Mouse (Mus musculus) midbrain, embryonic 13.5 days (tissue): ENCODE data around the gene Soat1. TPM values are rescaled to one million over a fixed set of nuclear protein-coding genes. Genes with fewer than 3 reads are reported as not detected.
"Not testable (repeated sequence)": the region's sequence is repeated elsewhere in the genome, so short reads cannot be mapped to it uniquely, and the experiment has no call there.

Source experiments
- ATAC-seq: fragments of 200-750 bp; cut with Nextera tagmentation; 2 replicates; pipeline ENCODE4 v1.8.0; 2017; ENCODE audit warnings: mild to moderate bottlenecking, moderate TSS enrichment, moderate library complexity
- H3K27ac ChIP-seq: fragments of 300-500 bp; sonication (generic); 2 replicates; pipeline ENCODE4 v1.5.1; 2015; ENCODE audit warnings: inconsistent platforms, mild to moderate bottlenecking, moderate library complexity
- H3K27me3 ChIP-seq: fragments of 300-500 bp; sonication (generic); 2 replicates; pipeline ENCODE4 v1.6.1; 2015; ENCODE audit warnings: mild to moderate bottlenecking, inconsistent platforms
- H3K36me3 ChIP-seq: fragments of 300-500 bp; sonication (generic); 2 replicates; pipeline ENCODE4 v1.6.1; 2015; ENCODE audit warnings: mild to moderate bottlenecking, inconsistent platforms
- H3K4me1 ChIP-seq: fragments of 300-500 bp; sonication (generic); replicated peaks from 2 replicates; pipeline ENCODE4 v1.6.1; 2015; ENCODE audit warnings: inconsistent platforms
- H3K4me2 ChIP-seq: fragments of 300-500 bp; sonication (generic); replicated peaks from 2 replicates; pipeline ENCODE4 v1.6.1; 2015; ENCODE audit warnings: moderate library complexity, mild to moderate bottlenecking, inconsistent platforms
- H3K4me3 ChIP-seq: fragments of 300-500 bp; sonication (generic); replicated peaks from 2 replicates; pipeline ENCODE4 v1.5.1; 2015; ENCODE audit warnings: mild to moderate bottlenecking, inconsistent platforms
- H3K9ac ChIP-seq: fragments of 300-500 bp; sonication (generic); replicated peaks from 2 replicates; pipeline ENCODE4 v1.6.1; 2015; ENCODE audit warnings: mild to moderate bottlenecking, inconsistent platforms
- H3K9me3 ChIP-seq: fragments of 300-500 bp; sonication (generic); 2 replicates; pipeline ENCODE4 v1.6.1; 2016; ENCODE audit warnings: mild to moderate bottlenecking, inconsistent platforms
- WGBS: fragments of 180-500 bp; shearing (Covaris S2); methylation state at CpG from one replicate; pipeline ENCODE4 v1.1.7; 2015; 5-methylcytosine and 5-hydroxymethylcytosine counted together
- polyA plus RNA-seq: library from polyadenylated mRNA; unstranded; fragments of >200 nt; fragmentation: Nextera tagmentation; extraction: Ambion mirVana; gene quantifications from 2 replicates; pipeline ENCODE4 v1.2.1, GENCODE M21; 2015

Gene Soat1
- 10.9 and 11.1 TPM in 2 replicates for polyA plus RNA-seq

DNA sequence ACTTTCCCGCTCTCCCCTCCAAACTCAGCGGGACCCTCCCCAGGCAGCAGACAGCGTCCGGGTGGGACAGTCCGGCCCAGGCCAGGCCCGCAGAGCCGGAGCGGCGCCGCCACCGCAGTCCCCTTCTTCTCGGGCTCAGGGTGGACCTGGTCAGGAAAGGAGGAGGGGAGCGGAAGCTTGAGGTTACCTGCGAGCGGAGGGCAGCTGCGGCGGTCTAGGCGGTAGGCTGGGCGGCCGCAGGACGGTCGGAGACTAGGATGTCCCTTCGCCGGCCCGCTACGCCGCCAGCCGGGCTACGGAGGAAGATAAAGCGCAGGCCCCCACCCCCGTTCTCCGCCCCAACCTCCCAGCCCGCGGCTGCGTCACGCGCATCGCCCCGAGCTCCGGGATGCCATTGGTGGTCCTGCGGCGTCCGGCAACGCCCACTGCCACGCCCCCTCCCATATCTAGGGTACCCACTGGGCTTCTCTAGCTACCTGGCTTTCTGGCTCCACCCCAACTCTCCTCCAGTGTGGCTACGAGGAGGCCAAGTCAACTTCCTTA is at the start of gene Soat1:
Gene Soat1 (minus strand): TSS at position 371 of the 543 bp plus-strand sequence.
- peak within 1 kb of the TSS; percentile 74 for H3K4me2 ChIP-seq
- peak within 1 kb of the TSS; percentile 82 for H3K9ac ChIP-seq
- H3K27me3 ChIP-seq: no peaks in the 10 kb centered on the region
- H3K9me3 ChIP-seq: 0 out of 2 replicates have a peak, but pooled peaks cover 4% of the 10 kb centered on the region
- under 1% methylated on average over 43 of the region's 46 CpGs for WGBS
- H3K4me3 ChIP-seq: peak within 1 kb of the TSS; percentile 86
- 0 out of 2 replicates have a peak, but pooled peaks cover 4% of the 10 kb centered on the region for H3K36me3 ChIP-seq
- H3K4me1 ChIP-seq: peaks cover 12% of the 10 kb centered on the region
- peak; percentile 98 for ATAC-seq
- H3K27ac ChIP-seq: peak within 1 kb of the TSS; percentile 51; the same call in 1 of the 2 replicates

GRCm38 (mm10) chr1:156523842-156524241 is 49.7 kb upstream of the Soat1 start, which contains the start of gene Gm10031:
TSS of gene Gm10031 (plus strand) at chr1:156524012.
- H3K4me3 ChIP-seq, H3K9me3 ChIP-seq, H3K27ac ChIP-seq, H3K36me3 ChIP-seq, H3K27me3 ChIP-seq, H3K4me1 ChIP-seq, H3K9ac ChIP-seq, H3K4me2 ChIP-seq: not testable (repeated sequence)
- ATAC-seq: 0 out of 2 replicates have a peak, but pooled peaks have one; percentile 72
- WGBS: 95% methylated on average over 22 of the region's 22 CpGs

DNA sequence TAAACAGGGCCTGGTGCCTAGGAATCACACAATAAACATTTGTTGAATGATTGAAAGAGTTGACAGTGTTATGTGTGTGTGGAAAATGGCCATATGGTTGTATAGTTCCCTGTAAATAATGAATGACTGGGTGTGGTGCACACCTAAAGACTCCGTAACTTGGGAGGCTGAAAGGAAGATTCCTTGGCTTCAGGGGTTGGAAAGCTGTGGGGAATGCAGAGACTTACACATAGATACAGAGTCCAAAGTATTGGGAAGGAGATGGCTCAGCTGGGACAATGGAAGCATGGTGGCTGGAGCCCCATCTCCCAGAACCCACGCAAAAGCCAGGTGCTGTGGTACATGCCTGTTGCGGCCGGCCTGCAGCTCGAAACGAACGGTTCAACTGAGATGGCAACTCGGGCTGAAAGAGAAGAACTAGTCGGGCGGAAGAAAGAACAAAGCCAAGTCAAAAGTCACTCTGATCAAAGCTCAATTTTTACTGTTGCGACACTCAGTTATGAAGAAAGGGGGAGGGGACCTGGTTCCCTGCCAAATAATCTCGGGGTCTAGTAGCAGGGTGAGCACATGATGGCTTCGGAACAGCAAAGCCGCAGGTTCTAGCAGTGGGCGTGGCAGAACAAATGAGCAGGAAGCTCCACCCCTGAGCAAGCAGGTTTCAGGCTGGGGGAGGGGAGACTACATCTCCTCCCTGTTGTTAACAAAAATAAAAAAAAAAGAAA is 47.8 kb upstream of the Soat1 start:
- H3K4me2 ChIP-seq: 0 out of 2 replicates have a peak overlapping the region, but pooled peaks have one; percentile 15
- H3K36me3 ChIP-seq: no peaks in the 10 kb centered on the region
- ATAC-seq: no peak
- H3K27me3 ChIP-seq: no peaks in the 10 kb centered on the region
- WGBS: 57% methylated on average over 15 of the region's 15 CpGs
- H3K4me3 ChIP-seq: no peak overlapping the region
- H3K9ac ChIP-seq: no peak overlapping the region
- H3K9me3 ChIP-seq: no peaks in the 10 kb centered on the region
- no peaks in the 10 kb centered on the region for H3K4me1 ChIP-seq
- H3K27ac ChIP-seq: no peak overlapping the region

DNA sequence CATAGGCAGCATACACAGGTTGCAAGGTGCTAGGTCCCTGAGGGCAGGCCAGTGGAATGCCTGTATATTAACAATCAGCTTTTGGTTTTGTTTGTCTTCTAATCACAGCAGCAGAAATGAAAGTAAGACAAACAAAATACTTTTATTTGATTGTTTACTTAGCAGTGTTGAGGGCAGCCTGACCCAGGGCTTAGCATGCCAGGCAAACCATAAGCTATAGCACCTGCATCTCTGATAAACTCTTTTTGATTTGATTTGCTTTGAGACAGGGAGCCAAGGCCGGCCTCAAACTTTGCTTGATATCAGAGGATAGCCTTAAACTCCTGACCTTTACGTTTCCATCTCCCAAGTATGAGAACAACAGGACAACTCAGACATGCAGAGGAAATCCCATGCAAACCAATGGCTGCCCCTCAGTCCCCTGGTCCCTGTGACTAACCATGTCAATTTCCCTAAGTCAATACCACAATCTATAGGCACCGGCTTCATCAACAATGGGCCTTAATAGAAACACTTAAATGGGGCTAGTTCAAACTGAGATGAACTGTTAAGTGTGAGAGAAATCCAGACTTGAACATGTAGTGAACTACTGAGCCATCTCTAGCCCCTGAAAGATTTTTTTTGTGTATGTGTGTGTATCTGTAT is 46.1 kb upstream of the Soat1 start:
- H3K27ac ChIP-seq: no peak overlapping the region
- no peak overlapping the region for H3K9ac ChIP-seq
- no peaks in the 10 kb centered on the region for H3K9me3 ChIP-seq
- WGBS: 86% methylated on average over 3 of the region's 3 CpGs
- H3K36me3 ChIP-seq: no peaks in the 10 kb centered on the region
- H3K4me1 ChIP-seq: no peaks in the 10 kb centered on the region
- H3K27me3 ChIP-seq: no peaks in the 10 kb centered on the region
- ATAC-seq: no peak
- H3K4me3 ChIP-seq: no peak overlapping the region
- H3K4me2 ChIP-seq: no peak overlapping the region

DNA sequence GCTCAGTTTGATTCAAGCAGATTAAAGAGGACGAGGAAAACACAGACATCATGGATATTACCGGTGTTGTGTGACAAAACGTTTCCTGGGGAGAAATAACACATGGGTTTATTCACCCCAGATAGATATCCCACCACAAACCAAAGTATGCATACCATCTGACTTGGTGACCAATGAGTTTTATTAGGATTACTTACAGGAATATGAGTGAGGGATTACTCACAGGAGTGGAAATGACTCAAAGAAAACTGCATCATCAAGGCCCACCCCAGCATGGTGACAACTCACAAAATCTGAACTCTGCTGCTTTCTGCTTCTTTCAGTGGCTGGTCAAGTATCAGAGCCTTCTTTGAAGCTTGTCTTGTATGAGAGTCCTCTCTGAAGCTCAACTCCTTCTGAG is 33.6 kb upstream of the Soat1 start:
- Histone ChIP-seq H3K36me3 (no peaks in the 10 kb centered on the region), H3K4me3 (no peak overlapping the region), H3K4me2 (no peak overlapping the region), H3K9ac (no peak overlapping the region), H3K9me3 (0 out of 2 replicates have a peak, but pooled peaks cover 3% of the 10 kb centered on the region), H3K4me1 (no peaks in the 10 kb centered on the region), H3K27ac (no peak overlapping the region), H3K27me3 (no peaks in the 10 kb centered on the region)
- 88% methylated on average over 3 of the region's 3 CpGs for WGBS
- ATAC-seq: no peak

GRCm38 (mm10) chr1:156505901-156506300 is 31.8 kb upstream of the Soat1 start:
- Histone ChIP-seq H3K4me1 (no peaks in the 10 kb centered on the region), H3K36me3 (no peaks in the 10 kb centered on the region), H3K9ac (no peak overlapping the region), H3K9me3 (0 out of 2 replicates have a peak, but pooled peaks cover 3% of the 10 kb centered on the region), H3K27me3 (no peaks in the 10 kb centered on the region), H3K4me3 (no peak overlapping the region), H3K27ac (no peak overlapping the region), H3K4me2 (no peak overlapping the region)
- WGBS: 79% methylated on average over 2 of the region's 2 CpGs
- no peak for ATAC-seq

GRCm38 (mm10) chr1:156504945-156505523 is 30.9 kb upstream of the Soat1 start:
- no peak for ATAC-seq
- WGBS: 79% methylated on average over 5 of the region's 5 CpGs
- H3K4me2 ChIP-seq: no peak overlapping the region
- H3K9me3 ChIP-seq: 0 out of 2 replicates have a peak, but pooled peaks cover 3% of the 10 kb centered on the region
- no peaks in the 10 kb centered on the region for H3K4me1 ChIP-seq
- H3K36me3 ChIP-seq: no peaks in the 10 kb centered on the region
- H3K9ac ChIP-seq: no peak overlapping the region
- no peak overlapping the region for H3K4me3 ChIP-seq
- no peaks in the 10 kb centered on the region for H3K27me3 ChIP-seq
- H3K27ac ChIP-seq: no peak overlapping the region

DNA sequence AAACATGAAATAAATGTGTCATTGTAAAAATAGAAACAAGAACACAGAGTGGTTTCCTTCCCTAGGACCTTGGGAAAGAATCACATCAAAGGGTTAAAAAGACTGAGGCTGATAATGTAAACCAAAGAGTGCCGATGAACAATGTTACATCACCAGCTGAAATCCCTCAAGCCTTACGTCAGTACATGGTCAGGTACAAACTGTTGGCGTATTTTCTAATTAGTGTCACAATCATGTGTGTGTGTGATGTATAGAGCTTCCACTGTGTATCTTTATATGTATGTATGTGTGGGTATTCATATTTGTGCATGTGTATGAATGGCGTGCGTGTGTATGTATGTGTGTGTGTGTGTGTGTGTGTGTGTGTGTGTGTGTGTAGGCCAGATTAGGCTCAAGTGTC is 22.8 kb upstream of the Soat1 start:
- no peaks in the 10 kb centered on the region for H3K27me3 ChIP-seq
- H3K9me3 ChIP-seq: no peaks in the 10 kb centered on the region
- H3K36me3 ChIP-seq: no peaks in the 10 kb centered on the region
- no peak overlapping the region for H3K4me2 ChIP-seq
- WGBS: 85% methylated on average over 5 of the region's 5 CpGs
- no peaks in the 10 kb centered on the region for H3K4me1 ChIP-seq
- no peak overlapping the region for H3K9ac ChIP-seq
- no peak for ATAC-seq
- H3K27ac ChIP-seq: no peak overlapping the region
- H3K4me3 ChIP-seq: no peak overlapping the region

GRCm38 (mm10) chr1:156495025-156495424 is 20.9 kb upstream of the Soat1 start:
- Histone ChIP-seq H3K27me3 (no peaks in the 10 kb centered on the region), H3K9me3 (no peaks in the 10 kb centered on the region), H3K9ac (no peak overlapping the region), H3K4me2 (no peak overlapping the region), H3K4me3 (no peak overlapping the region), H3K36me3 (no peaks in the 10 kb centered on the region), H3K4me1 (no peaks in the 10 kb centered on the region), H3K27ac (no peak overlapping the region)
- WGBS: 68% methylated on average over 8 of the region's 8 CpGs
- ATAC-seq: no peak

GRCm38 (mm10) chr1:156491226-156491796 is 17.2 kb upstream of the Soat1 start:
- no peak overlapping the region for H3K27ac ChIP-seq
- H3K9ac ChIP-seq: no peak overlapping the region
- ATAC-seq: no peak
- no peaks in the 10 kb centered on the region for H3K4me1 ChIP-seq
- H3K4me2 ChIP-seq: no peak overlapping the region
- 85% methylated on average over 4 of the region's 4 CpGs for WGBS
- no peaks in the 10 kb centered on the region for H3K36me3 ChIP-seq
- H3K4me3 ChIP-seq: no peak overlapping the region
- H3K27me3 ChIP-seq: no peaks in the 10 kb centered on the region
- no peaks in the 10 kb centered on the region for H3K9me3 ChIP-seq

- no peak overlapping the region for H3K4me3 ChIP-seq
- H3K4me1 ChIP-seq: no peaks in the 10 kb centered on the region
- no peaks in the 10 kb centered on the region for H3K27me3 ChIP-seq
- 93% methylated on average over 5 of the region's 5 CpGs for WGBS
- no peak overlapping the region for H3K4me2 ChIP-seq
- H3K36me3 ChIP-seq: no peaks in the 10 kb centered on the region
- no peak overlapping the region for H3K27ac ChIP-seq
- H3K9me3 ChIP-seq: no peaks in the 10 kb centered on the region
- no peak for ATAC-seq
- H3K9ac ChIP-seq: no peak overlapping the region
Measured at GRCm38 (mm10) chr1:156488031-156488430, 13.9 kb upstream of the Soat1 start.

DNA sequence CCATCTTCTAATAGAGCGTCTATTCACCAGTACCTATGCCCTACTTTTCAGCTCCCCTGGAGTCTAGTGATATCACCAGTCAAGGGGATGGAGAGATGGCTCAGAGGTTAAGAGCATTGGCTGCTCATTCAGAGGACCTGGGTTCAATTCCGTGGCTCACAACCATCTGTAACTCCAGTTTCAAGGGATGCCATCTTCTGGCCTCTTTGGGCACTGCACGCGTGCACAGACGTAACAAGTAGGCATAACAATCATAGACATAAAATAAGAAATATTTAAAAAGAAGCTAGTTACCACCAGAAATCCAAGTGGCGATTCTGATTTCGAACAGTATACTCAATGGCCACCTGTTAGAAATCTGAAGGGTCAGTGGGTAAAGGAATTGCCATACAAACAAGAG is 13.4 kb upstream of the Soat1 start:
- Histone ChIP-seq H3K4me3 (no peak overlapping the region), H3K4me1 (no peaks in the 10 kb centered on the region), H3K27ac (no peak overlapping the region), H3K4me2 (no peak overlapping the region), H3K36me3 (no peaks in the 10 kb centered on the region), H3K27me3 (no peaks in the 10 kb centered on the region), H3K9me3 (no peaks in the 10 kb centered on the region), H3K9ac (no peak overlapping the region)
- ATAC-seq: no peak
- WGBS: 95% methylated on average over 7 of the region's 7 CpGs
